Mouse (Mus musculus) midbrain, embryonic 16.5 days (tissue): Measurements from ENCODE around the gene Rgn. TPM values are rescaled to one million over a fixed set of nuclear protein-coding genes. Genes with fewer than 3 reads are reported as not detected.

Experiments used
- polyA plus RNA-seq: library from polyadenylated mRNA; unstranded; fragments of >200 nt; fragmentation: Nextera tagmentation; extraction: Ambion mirVana; gene quantifications from 2 replicates; pipeline ENCODE4 v1.2.1, GENCODE M21; 2015

Rgn gene
- polyA plus RNA-seq, 1 experiment from 2014 or later: 0.82 TPM

Other genes starting within 250 kb of the Rgn start
- 14.9 and 15.6 TPM in 2 replicates for gene Rp2, start 185.3 kb upstream of the Rgn start, polyA plus RNA-seq
- gene Jade3, start 124.1 kb upstream of the Rgn start, polyA plus RNA-seq: 5.3 and 6.3 TPM in 2 replicates
- 48.2 and 55.3 TPM in 2 replicates for gene Rbm10, start 67.7 kb downstream of the Rgn start, polyA plus RNA-seq
- gene Ndufb11, start 67.8 kb downstream of the Rgn start, polyA plus RNA-seq: 209 TPM in 2 replicates
- gene Uba1, start 108.5 kb downstream of the Rgn start, polyA plus RNA-seq: 385 and 404 TPM in 2 replicates
- gene Cdk16, start 138.2 kb downstream of the Rgn start, polyA plus RNA-seq: 138 and 148 TPM in 2 replicates
- gene Usp11, start 154.1 kb downstream of the Rgn start, polyA plus RNA-seq: 108 and 109 TPM in 2 replicates
- 379 and 431 TPM in 2 replicates for gene Araf, start 248.0 kb downstream of the Rgn start, polyA plus RNA-seq